Mouse (Mus musculus): ENCODE measurements at regions not wholly inside any gene's neighbourhood (a gene's known extent, or its start where the extent isn't known, plus 50 kb on each side); places are given as distances from the start of the nearest gene placed in this dataset.

DNA sequence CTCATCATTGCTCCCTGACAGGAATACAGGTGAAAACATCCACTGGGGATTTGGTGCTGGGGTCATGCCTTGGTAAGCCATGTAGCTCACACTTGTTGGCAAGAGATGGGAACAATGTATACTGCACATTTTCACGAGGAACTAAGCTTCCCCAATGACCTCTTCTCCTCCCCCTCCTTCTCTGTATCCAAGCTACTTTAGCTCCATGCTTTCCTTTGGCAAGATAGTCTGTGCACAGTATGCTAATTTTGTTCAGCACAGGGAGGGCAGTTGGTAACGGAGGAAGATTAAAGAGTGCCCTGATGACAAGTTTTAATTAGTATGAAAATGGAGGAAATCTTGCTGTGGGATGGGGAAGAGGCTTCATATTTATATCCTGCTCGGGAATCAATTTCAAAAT is 160.9 kb upstream of the Serpine2 start:
- Histone ChIP-seq H3K4me1 (ENCODE audit: control insufficient read depth, insufficient read depth, low read length) (peaks cover 3% of the 10 kb centered on the region; the same call in 1 of the 2 replicates), H3K27me3 (ENCODE audit: control insufficient read depth, insufficient read depth, low read depth, low read length) (no peaks in the 10 kb centered on the region), H3K27ac (ENCODE audit: low read length) (no peak overlapping the region), H3K4me3 (ENCODE audit: low read depth, low read length) (no peak overlapping the region), H3K4me2 (ENCODE audit: low read length) (no peak overlapping the region), H3K36me3 (ENCODE audit: control insufficient read depth, insufficient read depth, low read length) (no peaks in the 10 kb centered on the region), H3K9ac (ENCODE audit: low read depth, low read length) (no peak overlapping the region), H3K9me3 (replicated peaks; ENCODE audit: control insufficient read depth, low read length, poor library complexity, severe bottlenecking) (no peaks in the 10 kb centered on the region)
- WGBS: 32% methylated on average over 3 of the region's 3 CpGs
- ATAC-seq: peak; percentile 32

DNA sequence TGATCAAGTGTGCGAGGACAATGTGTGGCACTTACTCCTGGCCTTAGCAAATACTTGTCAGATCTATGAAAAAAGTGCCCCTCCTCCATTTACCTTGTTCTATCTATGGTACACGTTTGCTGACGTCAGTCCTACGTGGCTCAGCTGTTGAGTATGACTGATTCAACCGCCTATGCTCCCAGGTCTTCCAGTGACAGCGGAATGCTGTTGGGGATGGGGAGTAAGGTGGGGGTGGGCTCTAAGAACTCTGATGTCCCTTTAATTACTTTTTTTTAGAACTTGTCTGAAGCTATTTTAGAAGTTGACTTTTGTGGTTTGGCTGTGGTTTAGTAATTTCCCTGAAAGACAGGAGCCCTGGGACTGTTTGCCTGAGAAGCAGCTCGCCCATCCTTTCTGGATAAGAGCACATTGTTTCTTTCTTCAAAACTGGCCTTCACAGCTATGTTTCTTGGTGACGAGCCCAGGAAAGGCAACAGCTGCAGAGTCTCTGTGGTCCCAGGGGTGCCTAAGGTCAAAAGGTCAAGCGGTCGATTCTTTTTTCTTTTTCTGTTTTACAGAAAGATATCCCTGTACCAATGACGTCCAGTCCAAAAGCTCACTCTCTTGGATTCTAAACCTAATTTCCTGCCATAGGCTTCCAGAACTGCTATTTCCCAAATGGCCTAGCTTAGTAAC is 157.5 kb upstream of the Serpine2 start:
- no peak overlapping the region for H3K4me2 ChIP-seq (ENCODE audit: low read length)

DNA sequence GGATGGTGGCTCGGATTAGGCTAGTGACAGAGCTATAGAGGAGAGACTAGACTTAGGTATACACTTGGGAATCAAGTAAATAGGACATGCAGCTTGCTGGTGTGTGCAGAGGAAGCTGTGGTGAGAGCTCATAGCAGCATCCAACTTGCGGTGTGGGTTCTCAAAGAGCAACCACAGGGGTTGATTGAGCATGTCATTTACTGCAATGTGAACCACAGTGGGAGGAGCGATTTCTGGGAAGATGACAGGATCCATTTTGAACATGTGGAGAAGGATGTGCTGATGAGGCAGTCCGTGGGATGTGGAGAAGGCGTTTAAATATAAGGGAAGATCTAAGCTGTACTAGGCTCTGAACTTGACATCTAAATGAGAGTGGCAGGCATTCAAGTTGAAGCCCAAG is 154.5 kb upstream of the Serpine2 start:
- no peaks in the 10 kb centered on the region for H3K9me3 ChIP-seq (replicated peaks; ENCODE audit: control insufficient read depth, low read length, poor library complexity, severe bottlenecking)
- no peak overlapping the region for H3K4me2 ChIP-seq (ENCODE audit: low read length)
- 74% methylated on average over 5 of the region's 5 CpGs for WGBS
- no peak overlapping the region for H3K4me3 ChIP-seq (ENCODE audit: low read depth, low read length)
- no peaks in the 10 kb centered on the region for H3K27me3 ChIP-seq (ENCODE audit: control insufficient read depth, insufficient read depth, low read depth, low read length)
- ATAC-seq: no peak
- H3K9ac ChIP-seq (ENCODE audit: low read depth, low read length): no peak overlapping the region
- H3K27ac ChIP-seq (ENCODE audit: low read length): no peak overlapping the region
- no peaks in the 10 kb centered on the region for H3K36me3 ChIP-seq (ENCODE audit: control insufficient read depth, insufficient read depth, low read length)
- H3K4me1 ChIP-seq (ENCODE audit: control insufficient read depth, insufficient read depth, low read length): no peaks in the 10 kb centered on the region

More for the DNA sequence above, 157.5 kb upstream of the Serpine2 start:
- no peak overlapping the region for H3K9ac ChIP-seq (ENCODE audit: low read depth, low read length)
- 74% methylated on average over 11 of the region's 11 CpGs for WGBS
- no peak for ATAC-seq
- H3K36me3 ChIP-seq (ENCODE audit: control insufficient read depth, insufficient read depth, low read length): no peaks in the 10 kb centered on the region
- H3K4me1 ChIP-seq (ENCODE audit: control insufficient read depth, insufficient read depth, low read length): peaks cover 3% of the 10 kb centered on the region; the same call in 1 of the 2 replicates
- H3K9me3 ChIP-seq (replicated peaks; ENCODE audit: control insufficient read depth, low read length, poor library complexity, severe bottlenecking): no peaks in the 10 kb centered on the region
- no peaks in the 10 kb centered on the region for H3K27me3 ChIP-seq (ENCODE audit: control insufficient read depth, insufficient read depth, low read depth, low read length)
- no peak overlapping the region for H3K27ac ChIP-seq (ENCODE audit: low read length)
- H3K4me3 ChIP-seq (ENCODE audit: low read depth, low read length): no peak overlapping the region

DNA sequence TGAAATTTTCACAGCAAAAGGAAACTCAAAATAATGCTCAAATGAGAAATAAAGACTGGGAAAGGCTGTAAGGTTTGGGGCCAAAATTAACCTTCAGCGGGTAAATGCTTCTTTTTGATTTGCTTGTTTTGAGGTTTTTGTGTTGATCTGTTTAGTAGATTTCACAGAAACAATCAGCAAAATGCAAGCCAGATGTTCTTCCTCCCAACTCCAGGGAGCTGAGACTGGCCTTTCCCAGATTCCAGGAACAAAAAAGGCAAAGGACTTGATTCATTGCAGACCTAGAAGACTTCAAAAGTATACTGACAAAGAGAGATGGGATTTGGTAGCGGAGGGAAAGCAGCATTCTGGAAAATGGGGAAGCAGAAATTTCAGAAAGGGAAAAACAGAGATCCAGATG is 153.6 kb upstream of the Serpine2 start:
- 92% methylated on average over 2 of the region's 2 CpGs for WGBS
- no peaks in the 10 kb centered on the region for H3K4me1 ChIP-seq (ENCODE audit: control insufficient read depth, insufficient read depth, low read length)
- no peak overlapping the region for H3K9ac ChIP-seq (ENCODE audit: low read depth, low read length)
- H3K27ac ChIP-seq (ENCODE audit: low read length): no peak overlapping the region
- H3K9me3 ChIP-seq (replicated peaks; ENCODE audit: control insufficient read depth, low read length, poor library complexity, severe bottlenecking): no peaks in the 10 kb centered on the region
- H3K27me3 ChIP-seq (ENCODE audit: control insufficient read depth, insufficient read depth, low read depth, low read length): no peaks in the 10 kb centered on the region
- H3K36me3 ChIP-seq (ENCODE audit: control insufficient read depth, insufficient read depth, low read length): no peaks in the 10 kb centered on the region
- H3K4me2 ChIP-seq (ENCODE audit: low read length): no peak overlapping the region
- no peak overlapping the region for H3K4me3 ChIP-seq (ENCODE audit: low read depth, low read length)
- no peak for ATAC-seq

DNA sequence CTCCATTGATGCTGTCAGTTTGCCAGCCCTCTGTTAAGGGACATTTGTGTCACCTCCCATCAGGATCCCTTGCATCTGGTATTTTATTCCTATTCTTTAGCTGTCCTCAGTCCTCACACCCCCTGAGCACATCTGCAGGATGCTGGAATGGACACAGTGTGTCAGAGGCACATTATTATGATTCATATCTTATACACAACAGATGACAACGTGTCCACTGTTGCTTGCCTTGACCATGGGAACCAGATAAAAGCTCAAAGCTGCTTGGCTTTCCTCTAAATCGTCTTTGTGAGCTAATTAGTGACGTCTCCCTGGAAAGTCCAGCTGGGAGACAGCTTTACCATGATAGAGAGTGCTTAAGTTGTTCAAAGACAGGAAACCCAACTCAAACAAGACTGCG is 149.7 kb upstream of the Serpine2 start:
- no peaks in the 10 kb centered on the region for H3K9me3 ChIP-seq (replicated peaks; ENCODE audit: control insufficient read depth, low read length, poor library complexity, severe bottlenecking)
- no peak overlapping the region for H3K27ac ChIP-seq (ENCODE audit: low read length)
- no peak overlapping the region for H3K4me3 ChIP-seq (ENCODE audit: low read depth, low read length)
- no peaks in the 10 kb centered on the region for H3K4me1 ChIP-seq (ENCODE audit: control insufficient read depth, insufficient read depth, low read length)
- no peak overlapping the region for H3K4me2 ChIP-seq (ENCODE audit: low read length)
- no peak overlapping the region for H3K9ac ChIP-seq (ENCODE audit: low read depth, low read length)
- H3K36me3 ChIP-seq (ENCODE audit: control insufficient read depth, insufficient read depth, low read length): no peaks in the 10 kb centered on the region
- ATAC-seq: no peak
- H3K27me3 ChIP-seq (ENCODE audit: control insufficient read depth, insufficient read depth, low read depth, low read length): no peaks in the 10 kb centered on the region
- WGBS: 32% methylated on average over 4 of the region's 4 CpGs

GRCm38 (mm10) chr1:79999081-79999480 is 138.1 kb upstream of the Serpine2 start:
- H3K27me3 ChIP-seq (ENCODE audit: control insufficient read depth, insufficient read depth, low read depth, low read length): no peaks in the 10 kb centered on the region
- no peak overlapping the region for H3K9ac ChIP-seq (ENCODE audit: low read depth, low read length)
- no peaks in the 10 kb centered on the region for H3K36me3 ChIP-seq (ENCODE audit: control insufficient read depth, insufficient read depth, low read length)
- no peaks in the 10 kb centered on the region for H3K9me3 ChIP-seq (replicated peaks; ENCODE audit: control insufficient read depth, low read length, poor library complexity, severe bottlenecking)
- 81% methylated on average over 11 of the region's 11 CpGs for WGBS
- ATAC-seq: no peak
- no peak overlapping the region for H3K4me2 ChIP-seq (ENCODE audit: low read length)
- H3K4me1 ChIP-seq (ENCODE audit: control insufficient read depth, insufficient read depth, low read length): no peaks in the 10 kb centered on the region
- no peak overlapping the region for H3K4me3 ChIP-seq (ENCODE audit: low read depth, low read length)
- H3K27ac ChIP-seq (ENCODE audit: low read length): no peak overlapping the region

DNA sequence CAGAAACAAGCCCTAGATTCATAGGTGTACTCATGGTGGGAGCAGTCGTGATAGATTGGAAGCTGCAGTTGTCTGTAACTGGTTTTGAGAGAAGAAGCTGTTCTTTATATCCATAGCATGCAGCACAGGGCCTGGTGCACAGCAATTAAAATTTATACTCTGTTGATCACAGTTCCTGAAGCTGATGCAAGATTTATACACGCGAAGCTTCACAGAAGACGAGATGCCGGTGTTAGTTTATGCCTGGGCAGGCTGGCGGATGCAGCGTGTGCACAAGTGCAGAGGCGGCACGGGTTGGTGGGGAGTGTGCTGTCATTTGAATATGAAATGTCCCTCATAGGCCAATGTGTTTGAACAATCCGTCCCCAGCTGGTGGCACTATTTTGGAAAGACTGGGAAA is 136.9 kb upstream of the Serpine2 start:
- H3K4me2 ChIP-seq (ENCODE audit: low read length): no peak overlapping the region

GRCm38 (mm10) chr1:79997456-79997855 is 136.5 kb upstream of the Serpine2 start:
- Histone ChIP-seq H3K9me3 (replicated peaks; ENCODE audit: control insufficient read depth, low read length, poor library complexity, severe bottlenecking) (no peaks in the 10 kb centered on the region), H3K27me3 (ENCODE audit: control insufficient read depth, insufficient read depth, low read depth, low read length) (no peaks in the 10 kb centered on the region), H3K4me2 (ENCODE audit: low read length) (no peak overlapping the region), H3K36me3 (ENCODE audit: control insufficient read depth, insufficient read depth, low read length) (no peaks in the 10 kb centered on the region), H3K4me3 (ENCODE audit: low read depth, low read length) (no peak overlapping the region), H3K4me1 (ENCODE audit: control insufficient read depth, insufficient read depth, low read length) (no peaks in the 10 kb centered on the region), H3K27ac (ENCODE audit: low read length) (no peak overlapping the region), H3K9ac (ENCODE audit: low read depth, low read length) (no peak overlapping the region)
- ATAC-seq: no peak
- WGBS: 96% methylated on average over 6 of the region's 6 CpGs

More for the DNA sequence above, 136.9 kb upstream of the Serpine2 start:
- no peaks in the 10 kb centered on the region for H3K27me3 ChIP-seq (ENCODE audit: control insufficient read depth, insufficient read depth, low read depth, low read length)
- 91% methylated on average over 10 of the region's 10 CpGs for WGBS
- H3K27ac ChIP-seq (ENCODE audit: low read length): no peak overlapping the region
- no peaks in the 10 kb centered on the region for H3K9me3 ChIP-seq (replicated peaks; ENCODE audit: control insufficient read depth, low read length, poor library complexity, severe bottlenecking)
- H3K9ac ChIP-seq (ENCODE audit: low read depth, low read length): no peak overlapping the region
- no peak overlapping the region for H3K4me3 ChIP-seq (ENCODE audit: low read depth, low read length)
- ATAC-seq: no peak
- H3K4me1 ChIP-seq (ENCODE audit: control insufficient read depth, insufficient read depth, low read length): no peaks in the 10 kb centered on the region
- no peaks in the 10 kb centered on the region for H3K36me3 ChIP-seq (ENCODE audit: control insufficient read depth, insufficient read depth, low read length)

GRCm38 (mm10) chr1:79984721-79985120 is 123.7 kb upstream of the Serpine2 start:
- no peaks in the 10 kb centered on the region for H3K27me3 ChIP-seq (ENCODE audit: control insufficient read depth, insufficient read depth, low read depth, low read length)
- no peaks in the 10 kb centered on the region for H3K36me3 ChIP-seq (ENCODE audit: control insufficient read depth, insufficient read depth, low read length)

More at GRCm38 (mm10) chr1:79984721-79985120, 123.7 kb upstream of the Serpine2 start:
- 92% methylated on average over 3 of the region's 3 CpGs for WGBS
- H3K4me1 ChIP-seq (ENCODE audit: control insufficient read depth, insufficient read depth, low read length): no peaks in the 10 kb centered on the region
- H3K9me3 ChIP-seq (replicated peaks; ENCODE audit: control insufficient read depth, low read length, poor library complexity, severe bottlenecking): no peaks in the 10 kb centered on the region
- no peak overlapping the region for H3K27ac ChIP-seq (ENCODE audit: low read length)
- H3K4me3 ChIP-seq (ENCODE audit: low read depth, low read length): no peak overlapping the region
- H3K4me2 ChIP-seq (ENCODE audit: low read length): no peak overlapping the region
- ATAC-seq: no peak
- no peak overlapping the region for H3K9ac ChIP-seq (ENCODE audit: low read depth, low read length)

Data from midbrain, embryonic 16.5 days (tissue).